Mouse (Mus musculus): ENCODE measurements around the gene Haus4.

The Haus4 gene

DNA sequence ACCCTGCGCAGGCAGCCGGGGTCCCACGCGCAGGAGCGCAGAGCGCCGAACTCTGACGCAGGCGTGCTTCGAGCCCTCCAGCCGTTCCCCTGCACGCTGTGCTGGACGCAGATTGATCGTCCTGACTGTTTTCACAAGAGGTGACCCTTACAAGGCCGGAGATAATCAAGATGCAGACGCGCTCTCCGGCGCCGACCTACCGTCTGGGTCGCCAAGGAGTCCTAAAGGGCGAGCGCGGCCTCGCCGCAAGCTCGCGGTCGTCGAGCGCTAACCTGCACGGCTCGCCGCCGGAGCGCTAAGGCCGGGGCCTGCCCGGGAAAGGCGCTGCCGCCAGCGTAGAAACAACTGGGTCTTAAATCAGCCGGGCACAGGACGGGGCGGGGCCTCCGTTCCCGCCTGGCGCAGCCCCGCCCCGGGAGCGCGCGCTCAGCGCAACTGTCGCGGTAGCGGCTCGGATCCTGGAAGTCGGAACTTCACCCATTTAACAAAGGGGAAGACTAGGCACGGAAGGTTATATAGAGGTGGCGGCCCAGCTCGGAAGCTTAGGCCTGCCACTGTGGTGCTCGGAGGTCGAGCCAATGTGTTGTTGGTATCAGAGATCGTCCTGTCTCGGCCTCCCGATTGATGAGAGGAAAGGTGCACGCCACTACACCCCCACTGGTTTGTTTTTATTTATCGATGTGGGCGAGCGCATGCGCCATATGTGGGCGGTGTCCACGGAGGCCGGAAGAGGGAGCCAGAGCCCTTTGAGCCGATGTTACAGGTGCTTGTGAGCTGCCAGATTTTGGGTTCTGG is at the start of gene Haus4:
TSS of gene Haus4 (minus strand) at position 642 of the 795 bp plus-strand sequence.
- WGBS: 1% methylated on average over 76 of the region's 76 CpGs

- WGBS: 70% methylated on average over 8 of the region's 8 CpGs
These were observed 49.3 kb upstream of the Haus4 start for GRCm38 (mm10) chr14:54603686-54604085.

DNA sequence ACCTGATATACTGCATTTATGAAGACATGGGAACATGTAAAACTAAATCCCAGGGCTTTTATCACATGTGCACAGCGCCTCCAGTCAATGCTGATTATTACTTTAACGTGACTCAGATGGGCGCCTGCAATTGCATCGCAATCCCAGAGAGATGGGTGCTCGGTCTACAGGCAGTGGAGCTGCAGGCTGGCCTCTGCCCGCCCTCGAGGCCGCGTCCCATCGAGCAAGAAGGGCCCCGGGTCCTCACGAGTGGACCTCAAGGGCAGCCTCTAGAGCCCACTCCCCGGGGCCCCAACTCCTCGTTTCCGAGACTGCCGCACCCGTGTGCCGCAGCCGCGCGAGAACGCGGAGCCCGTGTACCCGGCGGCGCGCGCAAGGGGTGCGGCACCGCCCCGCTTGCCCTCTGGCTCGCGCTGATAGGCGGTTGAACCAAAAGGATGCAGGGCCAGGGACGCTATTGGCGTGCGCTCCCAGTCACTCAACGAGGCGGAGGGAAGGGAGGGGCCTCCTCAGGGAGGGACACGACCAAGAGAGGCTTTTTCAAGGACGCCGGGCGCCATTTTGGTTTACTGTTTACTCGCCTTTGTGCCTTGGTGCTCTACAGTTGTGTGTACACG is 48.7 kb upstream of the Haus4 start:
- under 1% methylated on average over 46 of the region's 46 CpGs for WGBS

- 40% methylated on average over 4 of the region's 4 CpGs for WGBS
These were observed 48.2 kb upstream of the Haus4 start for GRCm38 (mm10) chr14:54602613-54603012.

DNA sequence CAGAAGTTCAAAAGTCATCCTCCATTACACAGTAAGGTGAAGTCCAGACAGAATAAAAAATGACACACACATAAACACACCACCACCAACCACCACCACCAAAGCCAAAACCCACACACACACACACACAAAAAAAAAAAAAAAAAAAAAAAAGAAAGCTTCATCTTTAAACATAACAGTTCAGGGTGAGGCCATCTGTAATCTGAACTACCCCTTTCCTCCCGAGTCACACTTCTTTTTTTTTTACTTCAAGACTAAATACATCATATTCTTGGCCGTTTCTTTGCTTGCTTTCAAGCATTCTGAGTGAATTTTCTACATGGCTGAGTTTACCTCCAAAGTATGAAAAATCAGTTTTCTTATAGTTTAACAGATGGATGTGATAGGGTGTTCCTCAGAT is 47.2 kb upstream of the Haus4 start:
- WGBS: 46% methylated on average over 2 of the region's 2 CpGs

- 83% methylated on average over 7 of the region's 7 CpGs for WGBS
These were observed 42.7 kb upstream of the Haus4 start for GRCm38 (mm10) chr14:54597084-54597483.

DNA sequence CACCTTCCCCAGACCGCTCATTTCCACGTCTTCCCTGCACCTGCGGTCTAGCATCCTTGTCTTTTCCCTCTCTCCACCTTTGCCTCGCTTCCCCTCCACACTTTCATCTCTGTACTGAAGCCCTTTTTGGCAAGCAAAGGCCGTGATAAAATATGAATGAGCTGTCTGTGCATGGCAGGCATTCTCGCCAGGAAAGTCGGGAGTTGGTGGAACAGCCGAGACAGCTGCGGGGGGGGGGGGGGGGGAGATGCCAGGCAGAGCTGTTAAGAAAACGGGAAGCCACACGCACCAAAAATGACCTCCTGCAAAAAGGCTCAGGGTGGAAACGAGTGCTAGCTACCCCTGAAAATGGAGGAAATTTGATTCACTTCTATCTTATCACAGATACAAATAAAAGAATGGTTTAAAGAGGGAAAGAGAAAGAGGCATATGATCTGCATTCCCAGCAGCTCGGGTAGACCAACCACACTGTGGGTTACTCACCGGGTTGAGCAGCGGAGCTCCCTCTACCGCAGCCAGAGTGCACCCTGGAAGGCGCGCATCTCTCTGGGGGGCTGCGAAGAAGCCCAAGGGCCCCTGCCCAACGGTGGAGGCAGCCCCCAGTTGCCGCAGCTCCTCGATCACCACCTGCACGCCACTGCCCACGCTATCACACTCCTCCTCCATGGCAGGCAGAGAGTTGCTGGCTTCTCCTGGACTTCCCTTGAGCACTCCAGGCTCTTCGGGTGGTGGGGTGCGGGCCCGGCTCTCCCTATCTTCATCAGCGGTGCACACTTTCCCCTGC is 40.4 kb upstream of the Haus4 start:
- 43% methylated on average over 28 of the region's 28 CpGs for WGBS

DNA sequence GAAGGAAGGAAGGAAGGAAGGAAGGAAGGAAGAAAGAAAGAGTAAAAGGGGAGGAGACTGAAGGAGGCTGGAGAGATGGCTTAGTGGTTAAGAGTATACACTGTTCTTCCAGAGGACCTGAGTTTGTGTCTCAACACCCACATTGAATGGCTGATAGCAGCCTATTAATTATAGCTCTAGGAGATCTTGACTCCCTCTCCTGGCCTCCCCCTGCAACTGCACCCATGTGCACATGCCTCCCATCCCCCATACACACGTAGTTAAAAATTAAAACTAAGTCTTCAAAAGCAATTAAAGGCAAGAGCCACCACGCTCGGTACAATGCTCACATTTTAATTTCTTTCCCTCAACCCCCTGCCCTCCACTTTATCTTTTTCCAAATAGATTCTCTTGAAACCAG is 39.6 kb upstream of the Haus4 start:
- WGBS: 71% methylated on average over 3 of the region's 3 CpGs

GRCm38 (mm10) chr14:54592319-54592934 is 38.0 kb upstream of the Haus4 start:
- 26% methylated on average over 10 of the region's 10 CpGs for WGBS

DNA sequence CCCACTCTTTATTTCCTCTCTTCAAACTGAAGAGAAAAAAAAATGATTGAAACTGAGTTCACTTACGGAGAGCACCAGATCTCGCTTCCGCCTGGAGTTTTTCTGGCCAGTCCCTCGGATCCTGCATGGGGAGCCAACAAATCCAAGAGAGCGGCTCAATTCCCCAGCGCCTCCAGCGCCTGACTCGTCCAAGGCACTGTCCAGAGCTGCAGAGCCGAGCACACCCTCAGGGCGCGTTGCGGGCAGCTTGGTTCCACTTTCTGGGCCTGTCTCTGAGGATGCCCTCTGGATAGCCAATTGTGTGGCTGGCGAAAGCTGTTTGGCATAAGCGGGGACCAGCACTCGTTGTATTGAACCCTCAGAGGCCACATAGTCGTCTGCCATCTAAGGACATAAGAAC is 36.6 kb upstream of the Haus4 start:
- 96% methylated on average over 16 of the region's 16 CpGs for WGBS

- 47% methylated on average over 7 of the region's 7 CpGs for WGBS
These were observed 29.4 kb upstream of the Haus4 start for GRCm38 (mm10) chr14:54583681-54584338.

- 96% methylated on average over 9 of the region's 9 CpGs for WGBS
These were observed 28.1 kb upstream of the Haus4 start for GRCm38 (mm10) chr14:54582536-54582935.

DNA sequence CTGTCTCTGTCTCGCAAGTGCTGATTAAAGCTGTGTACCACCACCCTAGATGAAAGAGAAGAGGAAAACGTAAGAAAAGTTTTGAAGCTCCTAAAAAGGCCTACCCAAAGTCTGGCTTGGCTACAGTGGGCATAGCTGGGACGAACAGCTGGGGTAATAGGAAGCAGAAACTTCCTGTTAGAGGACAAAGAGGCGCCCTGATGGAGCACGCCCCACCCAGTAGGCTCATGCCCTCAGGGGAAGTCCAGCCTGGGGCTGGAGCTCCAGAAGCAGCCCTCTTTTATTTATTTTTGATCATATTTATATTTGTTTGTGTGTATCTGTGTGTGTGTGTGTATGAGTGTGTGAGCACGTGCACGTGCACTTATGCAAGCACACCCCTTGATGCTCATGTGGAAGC is 25.2 kb upstream of the Haus4 start:
- 83% methylated on average over 7 of the region's 7 CpGs for WGBS

DNA sequence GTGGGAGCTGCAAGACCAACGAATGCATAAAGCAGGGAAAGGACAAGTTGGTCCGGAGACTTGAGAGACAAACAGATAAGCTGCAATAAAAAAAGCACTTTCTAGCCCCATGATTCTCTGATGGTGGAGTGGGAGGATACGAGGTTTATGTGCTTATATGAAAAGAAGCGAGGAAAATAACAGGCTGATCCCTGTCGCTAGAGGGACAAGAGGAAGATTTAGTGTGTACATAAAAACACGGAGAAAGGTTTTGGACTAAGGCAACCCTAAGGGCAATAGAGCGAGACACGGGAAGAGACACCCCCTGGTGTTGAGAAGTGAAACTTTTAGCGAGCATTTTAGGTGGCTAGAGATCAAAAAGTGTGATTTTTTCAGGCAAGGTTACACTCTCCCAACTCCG is 23.6 kb upstream of the Haus4 start:
- WGBS: 3% methylated on average over 10 of the region's 10 CpGs

DNA sequence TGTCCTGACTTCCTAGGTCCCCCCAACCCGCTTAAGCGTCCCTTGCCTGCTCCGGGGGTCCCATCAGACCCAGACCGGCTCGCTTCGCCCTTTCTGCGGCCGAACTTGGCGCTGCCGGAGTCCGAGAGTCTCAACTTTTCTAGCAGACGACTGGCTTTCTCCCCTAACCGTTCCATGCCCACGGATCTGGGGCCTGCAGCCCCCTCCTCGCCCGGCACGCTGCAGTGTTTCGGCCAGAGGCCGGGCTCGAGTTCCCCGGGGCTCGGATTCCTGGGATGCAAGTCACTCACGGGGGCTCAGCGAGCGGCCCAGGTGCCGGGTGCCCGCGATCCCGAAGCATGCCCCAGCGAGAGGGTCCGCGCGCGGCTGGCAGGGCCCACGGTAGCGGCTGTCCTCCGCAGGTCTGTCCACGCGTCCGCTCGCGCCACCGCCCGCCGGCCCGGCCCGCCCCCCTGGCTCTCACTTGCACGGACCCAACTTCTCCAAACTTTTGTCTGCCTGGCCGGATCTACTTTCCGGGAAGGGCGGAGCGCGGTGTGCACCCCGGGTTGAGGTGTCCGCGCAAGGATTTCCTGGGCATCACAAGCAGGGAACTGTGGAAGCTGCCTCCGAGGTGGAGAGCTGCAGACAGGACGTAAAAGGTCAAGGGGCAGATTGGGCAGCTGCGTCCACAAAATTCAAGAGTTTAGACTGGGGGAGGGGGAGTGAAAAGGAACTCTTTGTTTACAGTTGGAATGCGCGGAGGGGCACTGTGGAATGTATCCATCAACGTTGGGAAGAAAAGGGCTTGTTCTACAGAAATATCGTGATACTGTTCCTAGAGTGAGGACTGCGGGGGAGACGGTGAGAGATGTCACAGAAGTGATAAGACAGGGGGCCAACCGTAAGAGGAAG is 22.9 kb upstream of the Haus4 start, which contains the start of gene Ajuba:
TSS of gene Ajuba (minus strand) at position 470 of the 894 bp plus-strand sequence.
- WGBS: under 1% methylated on average over 63 of the region's 66 CpGs

DNA sequence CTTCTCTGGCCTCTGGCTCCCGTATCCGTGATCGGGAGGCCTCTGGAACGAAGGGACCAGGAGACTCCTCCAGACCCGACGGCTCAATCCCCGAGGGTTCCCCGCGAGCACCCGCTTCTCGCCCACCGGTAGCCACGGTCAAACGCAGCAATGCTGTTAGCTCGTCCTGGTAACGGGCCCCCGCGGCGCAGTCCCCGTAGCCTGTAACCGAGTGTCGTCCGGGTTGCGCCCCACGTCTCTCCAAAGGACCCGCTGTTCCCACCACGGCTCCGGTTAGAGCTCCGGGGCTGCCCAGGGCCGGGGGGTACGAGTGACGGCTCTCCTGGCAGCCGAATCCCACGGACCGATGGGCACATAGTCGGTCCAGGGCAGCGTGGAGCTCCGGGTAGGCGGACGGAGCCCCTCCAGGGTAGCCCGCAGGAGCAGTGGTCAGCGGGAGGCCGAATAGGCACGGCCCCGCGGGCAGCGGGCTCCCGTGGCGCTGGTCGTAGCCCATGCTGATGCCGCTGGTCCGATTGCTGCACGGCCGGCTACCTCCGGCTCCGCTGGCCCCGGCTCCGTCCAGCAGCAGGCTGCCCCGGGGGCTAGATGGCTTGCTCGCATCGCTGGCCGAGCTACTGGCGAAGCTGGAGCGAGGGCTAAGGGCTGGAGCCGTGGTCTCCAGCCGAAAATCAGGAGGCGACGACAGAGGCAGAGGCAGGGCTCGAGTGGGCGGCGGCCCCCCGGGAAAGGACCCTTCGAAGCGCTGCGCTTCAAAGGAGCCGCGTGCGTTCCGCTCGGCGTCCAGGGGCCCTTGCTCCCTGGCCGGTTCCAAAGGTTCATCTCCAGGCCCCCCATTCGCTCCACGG is 22.0 kb upstream of the Haus4 start:
- 1% methylated on average over 84 of the region's 84 CpGs for WGBS

DNA sequence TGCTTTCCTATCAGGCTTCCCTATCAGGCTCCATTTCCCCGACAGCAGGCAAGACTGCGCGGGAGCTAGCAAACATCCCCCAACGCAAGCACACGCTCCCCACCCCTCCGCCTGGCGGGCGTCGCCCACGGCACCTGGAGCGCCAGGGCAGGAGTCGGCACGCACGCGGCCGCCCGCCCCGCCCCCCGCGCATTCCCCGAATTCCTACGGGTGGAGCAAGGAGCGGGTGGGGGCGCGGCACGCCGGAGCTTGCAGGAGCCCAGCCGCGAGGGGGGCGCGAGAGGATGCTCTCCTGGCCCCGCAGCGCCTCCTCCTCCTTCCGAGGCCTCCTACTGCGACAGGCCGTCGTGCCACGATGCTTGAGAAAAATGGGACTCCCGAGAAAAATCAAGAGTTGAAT is 21.2 kb upstream of the Haus4 start:
- WGBS: 2% methylated on average over 39 of the region's 39 CpGs

- WGBS: 37% methylated on average over 8 of the region's 8 CpGs
These were observed 20.6 kb upstream of the Haus4 start for GRCm38 (mm10) chr14:54575031-54575430.

DNA sequence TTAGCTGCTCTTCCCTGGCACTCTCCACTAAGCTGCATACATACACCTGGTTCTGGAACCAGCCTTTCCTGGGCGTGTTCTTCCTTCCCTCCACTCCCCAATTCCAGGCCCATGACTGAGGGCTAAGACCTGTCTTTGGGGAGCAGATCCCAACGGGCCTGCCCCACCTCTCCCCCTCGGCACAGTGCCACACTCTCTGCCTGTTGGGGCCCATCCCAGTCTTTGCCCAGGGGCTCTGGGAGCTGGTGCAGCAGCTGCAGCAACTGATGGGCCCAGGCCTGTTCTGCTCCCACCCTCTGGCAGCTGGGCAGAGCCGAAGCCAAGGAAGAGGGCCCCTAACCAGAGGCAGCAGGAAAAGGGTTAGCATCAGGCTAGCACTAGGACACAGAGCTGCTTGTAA is 19.8 kb upstream of the Haus4 start:
- 60% methylated on average over 4 of the region's 4 CpGs for WGBS
